Mouse (Mus musculus): ENCODE data around the gene 2610301B20Rik. TPM values are rescaled to one million over a fixed set of nuclear protein-coding genes. Genes with fewer than 3 reads are reported as not detected.

2610301B20Rik gene
- polyA plus RNA-seq, 1 experiment from 2014 or later = 29.9 TPM

GRCm38 (mm10) chr4:10926416-10926815 is 52.1 kb downstream of the 2610301B20Rik start:
- H3K4me1 ChIP-seq (ENCODE audit: control insufficient read depth, insufficient read depth, low read length) = no peaks in the 10 kb centered on the region
- H3K4me3 ChIP-seq (ENCODE audit: low read length) = no peak overlapping the region
- ATAC-seq (ENCODE audit: low FRiP score, low TSS enrichment) = no peak
- H3K9ac ChIP-seq (ENCODE audit: low read depth, low read length) = no peak overlapping the region
- no peaks in the 10 kb centered on the region for H3K27me3 ChIP-seq (ENCODE audit: control insufficient read depth, insufficient read depth, low read length)
- 85% methylated on average over 4 of the region's 4 CpGs for WGBS
- no peak overlapping the region for H3K4me2 ChIP-seq (replicated peaks; ENCODE audit: low read depth, low read length)
- H3K36me3 ChIP-seq (ENCODE audit: control insufficient read depth, insufficient read depth, low read length) = no peaks in the 10 kb centered on the region
- H3K27ac ChIP-seq (ENCODE audit: low read depth, low read length) = no peak overlapping the region
- H3K9me3 ChIP-seq (ENCODE audit: control insufficient read depth, low read length) = no peaks in the 10 kb centered on the region

GRCm38 (mm10) chr4:10928158-10928557 is 53.9 kb downstream of the 2610301B20Rik start:
- Histone ChIP-seq H3K4me2 (replicated peaks; ENCODE audit: low read depth, low read length) (no peak overlapping the region), H3K4me1 (ENCODE audit: control insufficient read depth, insufficient read depth, low read length) (no peaks in the 10 kb centered on the region), H3K27ac (ENCODE audit: low read depth, low read length) (no peak overlapping the region), H3K36me3 (ENCODE audit: control insufficient read depth, insufficient read depth, low read length) (no peaks in the 10 kb centered on the region), H3K27me3 (ENCODE audit: control insufficient read depth, insufficient read depth, low read length) (no peaks in the 10 kb centered on the region), H3K4me3 (ENCODE audit: low read length) (no peak overlapping the region), H3K9ac (ENCODE audit: low read depth, low read length) (no peak overlapping the region), H3K9me3 (ENCODE audit: control insufficient read depth, low read length) (no peaks in the 10 kb centered on the region)
- ATAC-seq (ENCODE audit: low FRiP score, low TSS enrichment) = no peak
- WGBS = 90% methylated on average over 6 of the region's 6 CpGs

- Histone ChIP-seq H3K36me3 (ENCODE audit: control insufficient read depth, insufficient read depth, low read length) (no peaks in the 10 kb centered on the region), H3K4me2 (replicated peaks; ENCODE audit: low read depth, low read length) (no peak overlapping the region), H3K27ac (ENCODE audit: low read depth, low read length) (no peak overlapping the region), H3K9me3 (ENCODE audit: control insufficient read depth, low read length) (no peaks in the 10 kb centered on the region), H3K4me1 (ENCODE audit: control insufficient read depth, insufficient read depth, low read length) (no peaks in the 10 kb centered on the region), H3K4me3 (ENCODE audit: low read length) (no peak overlapping the region), H3K9ac (ENCODE audit: low read depth, low read length) (no peak overlapping the region), H3K27me3 (ENCODE audit: control insufficient read depth, insufficient read depth, low read length) (no peaks in the 10 kb centered on the region)
- peak; percentile 16; the same call in 1 of the 2 replicates for ATAC-seq (ENCODE audit: low FRiP score, low TSS enrichment)
- WGBS = 80% methylated on average over 3 of the region's 3 CpGs
Measured at GRCm38 (mm10) chr4:10929726-10930125, 55.4 kb downstream of the 2610301B20Rik start.

GRCm38 (mm10) chr4:10931040-10931439 is 56.7 kb downstream of the 2610301B20Rik start:
- Histone ChIP-seq H3K27me3 (ENCODE audit: control insufficient read depth, insufficient read depth, low read length) (no peaks in the 10 kb centered on the region), H3K36me3 (ENCODE audit: control insufficient read depth, insufficient read depth, low read length) (no peaks in the 10 kb centered on the region), H3K9ac (ENCODE audit: low read depth, low read length) (no peak overlapping the region), H3K4me3 (ENCODE audit: low read length) (no peak overlapping the region), H3K4me1 (ENCODE audit: control insufficient read depth, insufficient read depth, low read length) (no peaks in the 10 kb centered on the region), H3K27ac (ENCODE audit: low read depth, low read length) (no peak overlapping the region), H3K9me3 (ENCODE audit: control insufficient read depth, low read length) (no peaks in the 10 kb centered on the region), H3K4me2 (replicated peaks; ENCODE audit: low read depth, low read length) (no peak overlapping the region)
- WGBS = 70% methylated on average over 9 of the region's 9 CpGs
- ATAC-seq (ENCODE audit: low FRiP score, low TSS enrichment) = no peak

- no peak for ATAC-seq (ENCODE audit: low FRiP score, low TSS enrichment)
Measured at GRCm38 (mm10) chr4:10932091-10932745, 57.9 kb downstream of the 2610301B20Rik start.

GRCm38 (mm10) chr4:10932782-10933181 is 58.5 kb downstream of the 2610301B20Rik start:
- H3K36me3 ChIP-seq (ENCODE audit: control insufficient read depth, insufficient read depth, low read length) = no peaks in the 10 kb centered on the region
- H3K9me3 ChIP-seq (ENCODE audit: control insufficient read depth, low read length) = no peaks in the 10 kb centered on the region
- no peak overlapping the region for H3K27ac ChIP-seq (ENCODE audit: low read depth, low read length)
- ATAC-seq (ENCODE audit: low FRiP score, low TSS enrichment) = no peak
- no peak overlapping the region for H3K4me3 ChIP-seq (ENCODE audit: low read length)
- H3K4me1 ChIP-seq (ENCODE audit: control insufficient read depth, insufficient read depth, low read length) = no peaks in the 10 kb centered on the region
- no peak overlapping the region for H3K4me2 ChIP-seq (replicated peaks; ENCODE audit: low read depth, low read length)
- no peak overlapping the region for H3K9ac ChIP-seq (ENCODE audit: low read depth, low read length)
- WGBS = 75% methylated on average over 5 of the region's 5 CpGs
- no peaks in the 10 kb centered on the region for H3K27me3 ChIP-seq (ENCODE audit: control insufficient read depth, insufficient read depth, low read length)

More at GRCm38 (mm10) chr4:10932091-10932745, 57.9 kb downstream of the 2610301B20Rik start:
- H3K36me3 ChIP-seq (ENCODE audit: control insufficient read depth, insufficient read depth, low read length) = no peaks in the 10 kb centered on the region
- H3K4me2 ChIP-seq (replicated peaks; ENCODE audit: low read depth, low read length) = no peak overlapping the region
- H3K4me3 ChIP-seq (ENCODE audit: low read length) = no peak overlapping the region
- H3K9ac ChIP-seq (ENCODE audit: low read depth, low read length) = no peak overlapping the region
- H3K27ac ChIP-seq (ENCODE audit: low read depth, low read length) = no peak overlapping the region
- H3K4me1 ChIP-seq (ENCODE audit: control insufficient read depth, insufficient read depth, low read length) = no peaks in the 10 kb centered on the region
- WGBS = 35% methylated on average over 4 of the region's 4 CpGs
- no peaks in the 10 kb centered on the region for H3K27me3 ChIP-seq (ENCODE audit: control insufficient read depth, insufficient read depth, low read length)
- no peaks in the 10 kb centered on the region for H3K9me3 ChIP-seq (ENCODE audit: control insufficient read depth, low read length)

- ATAC-seq (ENCODE audit: low FRiP score, low TSS enrichment) = no peak
- no peaks in the 10 kb centered on the region for H3K36me3 ChIP-seq (ENCODE audit: control insufficient read depth, insufficient read depth, low read length)
- no peak overlapping the region for H3K4me2 ChIP-seq (replicated peaks; ENCODE audit: low read depth, low read length)
- no peak overlapping the region for H3K27ac ChIP-seq (ENCODE audit: low read depth, low read length)
- no peaks in the 10 kb centered on the region for H3K4me1 ChIP-seq (ENCODE audit: control insufficient read depth, insufficient read depth, low read length)
- H3K4me3 ChIP-seq (ENCODE audit: low read length) = no peak overlapping the region
- WGBS = 81% methylated on average over 4 of the region's 4 CpGs
- H3K9ac ChIP-seq (ENCODE audit: low read depth, low read length) = no peak overlapping the region
- no peaks in the 10 kb centered on the region for H3K9me3 ChIP-seq (ENCODE audit: control insufficient read depth, low read length)
- H3K27me3 ChIP-seq (ENCODE audit: control insufficient read depth, insufficient read depth, low read length) = no peaks in the 10 kb centered on the region
Measured at GRCm38 (mm10) chr4:10936766-10937165, 62.5 kb downstream of the 2610301B20Rik start.

Small RNA genes within 50 kb of the gene (microRNA-seq; reads per million reads assigned to microRNA genes)
- not detected for gene Mir3471-1
- 2.7 reads per million, percentile 10 among the genes with 10 or more reads in this experiment for gene n-TSaga9
